Mouse (Mus musculus): ENCODE results near the gene Dot1l. TPM values are rescaled to one million over a fixed set of nuclear protein-coding genes. Genes with fewer than 3 reads are reported as not detected.
A peak's percentile ranks its signal among the peaks of the same experiment; 100 is the strongest.
"Not testable (repeated sequence)": the region's sequence is repeated elsewhere in the genome, so short reads cannot be mapped to it uniquely, and the experiment has no call there.

Gene Dot1l
- polyA plus RNA-seq, 1 experiment from 2014 or later = 17.3 TPM

DNA sequence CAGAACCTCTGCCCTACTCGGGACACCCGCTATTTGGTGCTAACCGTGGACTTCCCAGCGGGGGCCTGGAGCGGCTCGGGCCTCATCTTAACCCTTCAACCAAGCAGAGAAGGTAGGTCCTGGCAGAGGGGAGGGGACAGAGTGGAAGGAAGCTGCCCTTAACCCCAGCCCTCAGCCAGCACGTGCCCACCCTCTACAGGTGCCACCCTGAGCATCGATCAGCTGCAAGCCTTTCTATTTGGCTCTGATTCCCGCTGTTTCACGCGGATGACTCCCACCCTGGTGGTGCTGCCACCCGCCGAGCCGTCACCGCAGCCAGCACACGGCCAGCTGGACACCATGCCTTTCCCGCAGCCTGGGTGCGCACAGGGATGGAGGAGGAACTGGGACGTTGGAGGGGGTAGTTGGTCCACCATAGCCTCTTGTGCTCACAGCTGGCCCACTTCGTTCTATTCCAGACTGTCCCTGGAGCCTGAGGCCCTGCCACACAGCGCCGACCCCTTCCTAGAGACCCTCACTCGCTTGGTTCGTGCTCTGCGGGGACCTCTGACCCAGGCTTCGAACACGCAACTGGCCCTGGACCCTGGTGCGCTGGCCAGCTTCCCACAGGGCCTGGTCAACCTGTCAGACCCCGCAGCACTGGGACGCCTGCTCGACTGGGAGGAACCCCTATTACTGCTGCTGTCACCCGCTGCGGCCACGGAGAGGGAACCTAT is 51.5 kb downstream of the Dot1l start:
- peaks cover 48% of the 10 kb centered on the region for H3K4me1 ChIP-seq (ENCODE audit: insufficient read depth, low read length)
- peak overlapping the region; percentile 49 for H3K4me3 ChIP-seq (ENCODE audit: low read length)
- peak overlapping the region; percentile 66 for H3K27ac ChIP-seq (ENCODE audit: low read length)
- H3K9ac ChIP-seq (replicated peaks; ENCODE audit: low read length) = peak overlapping the region; percentile 70
- H3K9me3 ChIP-seq (ENCODE audit: low read length) = no peaks in the 10 kb centered on the region
- WGBS = 42% methylated on average over 34 of the region's 34 CpGs
- H3K27me3 ChIP-seq (ENCODE audit: insufficient read depth, low read length) = peaks cover 6% of the 10 kb centered on the region
- peaks cover 36% of the 10 kb centered on the region for H3K36me3 ChIP-seq (ENCODE audit: insufficient read depth, low read length)
- ATAC-seq (ENCODE audit: low FRiP score, low TSS enrichment) = peak; percentile 1; the same call in 1 of the 2 replicates
- peak overlapping the region; percentile 95 for H3K4me2 ChIP-seq (replicated peaks; ENCODE audit: low read depth, low read length)

GRCm38 (mm10) chr10:80807057-80807627 is 52.1 kb downstream of the Dot1l start:
- H3K27me3 ChIP-seq (ENCODE audit: insufficient read depth, low read length) = peaks cover 6% of the 10 kb centered on the region
- under 1% methylated on average over 58 of the region's 58 CpGs for WGBS
- peak overlapping the region; percentile 70 for H3K9ac ChIP-seq (replicated peaks; ENCODE audit: low read length)
- peaks cover 48% of the 10 kb centered on the region for H3K4me1 ChIP-seq (ENCODE audit: insufficient read depth, low read length)
- peak overlapping the region; percentile 49 for H3K4me3 ChIP-seq (ENCODE audit: low read length)
- H3K4me2 ChIP-seq (replicated peaks; ENCODE audit: low read depth, low read length) = peak overlapping the region; percentile 95
- peak overlapping the region; percentile 66 for H3K27ac ChIP-seq (ENCODE audit: low read length)
- ATAC-seq (ENCODE audit: low FRiP score, low TSS enrichment) = peak; percentile 55
- H3K9me3 ChIP-seq (ENCODE audit: low read length) = no peaks in the 10 kb centered on the region
- H3K36me3 ChIP-seq (ENCODE audit: insufficient read depth, low read length) = peaks cover 31% of the 10 kb centered on the region

DNA sequence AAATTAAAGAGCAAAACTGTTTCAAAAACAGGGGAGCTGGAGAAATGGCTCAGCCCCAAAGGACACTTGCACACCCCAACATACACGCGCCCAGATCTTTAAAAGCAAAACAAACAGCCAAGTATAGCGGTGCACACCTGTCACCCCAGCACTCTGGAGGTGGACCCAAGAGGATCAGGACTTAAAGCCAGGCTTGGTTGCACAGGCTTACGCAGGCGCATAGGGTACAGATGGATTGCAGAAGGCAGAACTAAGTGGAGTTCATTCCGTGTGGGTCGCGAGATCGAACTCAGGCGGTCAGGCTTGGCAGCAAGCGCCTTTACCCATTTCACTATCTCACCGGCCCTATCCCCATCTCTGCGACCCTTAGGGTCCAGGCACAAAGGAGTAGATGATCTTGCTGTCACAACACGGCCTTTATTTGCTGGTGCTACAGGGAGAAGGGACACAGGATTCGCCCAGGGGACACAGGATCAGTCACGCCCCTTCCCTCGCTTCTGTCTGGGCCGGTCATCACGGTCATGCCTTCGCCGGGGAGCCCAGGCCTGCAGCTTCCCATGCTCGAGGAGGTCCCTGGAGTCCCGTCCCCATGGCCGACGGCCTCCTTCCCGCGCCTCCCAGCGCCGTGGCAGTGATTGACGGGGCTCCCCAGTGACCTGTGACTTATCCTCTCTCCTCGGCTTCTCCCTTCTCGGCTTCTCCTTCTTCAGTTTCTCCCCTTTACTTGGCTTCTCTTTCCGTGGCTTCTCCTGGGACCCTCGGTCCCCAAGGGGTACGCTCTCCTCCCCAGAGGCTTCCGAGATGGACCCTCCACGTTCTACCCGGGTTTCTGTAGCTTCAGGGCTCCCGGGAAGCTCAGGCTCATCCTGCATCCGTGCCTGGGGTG is 53.3 kb downstream of the Dot1l start:
- ATAC-seq (ENCODE audit: low FRiP score, low TSS enrichment) = peak; percentile 4; the same call in 1 of the 2 replicates
- Histone ChIP-seq H3K36me3 (ENCODE audit: insufficient read depth, low read length) (peaks cover 19% of the 10 kb centered on the region), H3K27me3 (ENCODE audit: insufficient read depth, low read length) (peaks cover 6% of the 10 kb centered on the region), H3K4me2 (replicated peaks; ENCODE audit: low read depth, low read length) (peak overlapping the region; percentile 95), H3K9ac (replicated peaks; ENCODE audit: low read length) (peak overlapping the region; percentile 70), H3K27ac (ENCODE audit: low read length) (peak overlapping the region; percentile 66), H3K9me3 (ENCODE audit: low read length) (no peaks in the 10 kb centered on the region), H3K4me3 (ENCODE audit: low read length) (peak overlapping the region; percentile 49), H3K4me1 (ENCODE audit: insufficient read depth, low read length) (peaks cover 52% of the 10 kb centered on the region)
- 17% methylated on average over 40 of the region's 40 CpGs for WGBS

GRCm38 (mm10) chr10:80808985-80809632 is 54.1 kb downstream of the Dot1l start:
- peak overlapping the region; percentile 49 for H3K4me3 ChIP-seq (ENCODE audit: low read length)

DNA sequence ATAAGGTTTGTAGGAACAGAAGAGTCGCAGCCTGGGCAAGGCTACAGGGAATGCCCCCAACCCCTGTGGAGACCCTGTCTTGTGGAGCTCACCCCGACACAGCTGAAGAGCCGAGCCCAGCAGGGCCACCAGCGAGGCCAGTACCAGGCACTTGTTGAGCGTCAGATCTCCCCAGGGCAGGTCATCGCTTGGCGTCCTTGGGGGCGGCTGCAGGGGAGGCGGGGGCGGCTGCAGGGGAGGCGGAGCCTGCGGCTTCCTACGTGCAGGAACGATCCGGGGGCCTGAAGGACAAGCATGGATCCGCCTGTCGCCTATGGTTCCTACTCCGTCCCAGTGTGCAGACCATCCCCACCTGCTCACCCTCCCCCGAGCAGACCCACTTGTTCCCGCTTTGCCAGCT is 55.1 kb downstream of the Dot1l start:
- peak overlapping the region; percentile 16; the same call in 1 of the 2 replicates for H3K4me3 ChIP-seq (ENCODE audit: low read length)
- ATAC-seq (ENCODE audit: low FRiP score, low TSS enrichment) = no peak
- WGBS = 5% methylated on average over 20 of the region's 20 CpGs

More at GRCm38 (mm10) chr10:80808985-80809632, 54.1 kb downstream of the Dot1l start:
- Histone ChIP-seq H3K4me1 (ENCODE audit: insufficient read depth, low read length) (peaks cover 52% of the 10 kb centered on the region), H3K9me3 (ENCODE audit: low read length) (no peaks in the 10 kb centered on the region), H3K27me3 (ENCODE audit: insufficient read depth, low read length) (peaks cover 6% of the 10 kb centered on the region), H3K27ac (ENCODE audit: low read length) (peak overlapping the region; percentile 50), H3K9ac (replicated peaks; ENCODE audit: low read length) (peak overlapping the region; percentile 70), H3K4me2 (replicated peaks; ENCODE audit: low read depth, low read length) (peak overlapping the region; percentile 95), H3K36me3 (ENCODE audit: insufficient read depth, low read length) (peaks cover 11% of the 10 kb centered on the region)
- no peak for ATAC-seq (ENCODE audit: low FRiP score, low TSS enrichment)
- WGBS = 5% methylated on average over 18 of the region's 18 CpGs

DNA sequence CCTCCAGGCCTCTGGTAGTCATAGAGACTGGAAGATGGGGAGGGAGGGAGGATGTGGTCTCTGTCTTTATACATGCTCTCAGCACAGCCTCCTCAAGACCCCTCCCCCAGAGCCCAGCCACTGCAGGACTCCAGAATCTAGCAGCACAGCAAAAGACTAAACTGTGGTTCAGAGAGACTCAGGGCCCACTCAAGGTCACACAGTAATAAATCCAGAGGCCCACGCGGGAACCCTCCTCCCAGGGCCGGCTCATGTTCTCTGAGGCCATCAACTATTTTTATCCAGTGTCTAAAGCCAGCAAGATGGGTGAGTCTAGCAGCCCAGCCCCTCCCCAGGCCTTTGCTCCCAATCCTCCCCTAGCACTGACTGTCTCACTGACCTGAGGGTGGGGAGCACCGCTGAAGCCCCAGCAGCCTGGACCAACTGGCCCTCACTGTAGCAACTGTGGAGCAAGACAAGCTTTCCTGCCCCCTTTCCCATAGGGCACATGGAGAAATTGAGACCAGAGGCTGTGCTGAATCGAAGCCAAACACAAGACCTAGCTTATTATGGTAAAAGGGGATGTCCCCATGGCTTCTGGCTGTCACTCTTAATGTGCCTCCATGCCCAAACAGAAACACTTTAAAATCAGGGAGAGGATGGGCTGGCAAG is 57.5 kb downstream of the Dot1l start:
- Histone ChIP-seq H3K9ac (replicated peaks; ENCODE audit: low read length) (peak overlapping the region; percentile 15; the same call in 1 of the 2 replicates), H3K4me1 (ENCODE audit: insufficient read depth, low read length) (peaks cover 32% of the 10 kb centered on the region), H3K4me2 (replicated peaks; ENCODE audit: low read depth, low read length) (no peak overlapping the region), H3K27ac (ENCODE audit: low read length) (no peak overlapping the region), H3K36me3 (ENCODE audit: insufficient read depth, low read length) (no peaks in the 10 kb centered on the region), H3K9me3 (ENCODE audit: low read length) (no peaks in the 10 kb centered on the region), H3K4me3 (ENCODE audit: low read length) (no peak overlapping the region), H3K27me3 (ENCODE audit: insufficient read depth, low read length) (peaks cover 6% of the 10 kb centered on the region)
- 33% methylated on average over 5 of the region's 5 CpGs for WGBS
- ATAC-seq (ENCODE audit: low FRiP score, low TSS enrichment) = no peak

More for the DNA sequence above, 55.1 kb downstream of the Dot1l start:
- peak overlapping the region; percentile 44 for H3K4me2 ChIP-seq (replicated peaks; ENCODE audit: low read depth, low read length)
- H3K4me1 ChIP-seq (ENCODE audit: insufficient read depth, low read length) = peaks cover 52% of the 10 kb centered on the region
- no peaks in the 10 kb centered on the region for H3K9me3 ChIP-seq (ENCODE audit: low read length)
- H3K9ac ChIP-seq (replicated peaks; ENCODE audit: low read length) = peak overlapping the region; percentile 49; the same call in 1 of the 2 replicates
- H3K36me3 ChIP-seq (ENCODE audit: insufficient read depth, low read length) = peaks cover 1% of the 10 kb centered on the region
- H3K27me3 ChIP-seq (ENCODE audit: insufficient read depth, low read length) = peaks cover 6% of the 10 kb centered on the region
- H3K27ac ChIP-seq (ENCODE audit: low read length) = no peak overlapping the region

GRCm38 (mm10) chr10:80813366-80813765 is 58.4 kb downstream of the Dot1l start, which contains the start of gene Jsrp1:
Gene Jsrp1, minus strand, starts transcription at chr10:80813498.
- Histone ChIP-seq H3K9ac (replicated peaks; ENCODE audit: low read length) (peak within 1 kb of the TSS; percentile 15; the same call in 1 of the 2 replicates), H3K27me3 (ENCODE audit: insufficient read depth, low read length) (peaks cover 2% of the 10 kb centered on the region), H3K4me1 (ENCODE audit: insufficient read depth, low read length) (peaks cover 24% of the 10 kb centered on the region), H3K9me3 (ENCODE audit: low read length) (no peaks in the 10 kb centered on the region), H3K4me2 (replicated peaks; ENCODE audit: low read depth, low read length) (no peak within 1 kb of the TSS), H3K4me3 (ENCODE audit: low read length) (no peak within 1 kb of the TSS), H3K36me3 (ENCODE audit: insufficient read depth, low read length) (no peaks in the 10 kb centered on the region), H3K27ac (ENCODE audit: low read length) (no peak within 1 kb of the TSS)
- WGBS = 79% methylated on average over 4 of the region's 4 CpGs
- ATAC-seq (ENCODE audit: low FRiP score, low TSS enrichment) = no peak

DNA sequence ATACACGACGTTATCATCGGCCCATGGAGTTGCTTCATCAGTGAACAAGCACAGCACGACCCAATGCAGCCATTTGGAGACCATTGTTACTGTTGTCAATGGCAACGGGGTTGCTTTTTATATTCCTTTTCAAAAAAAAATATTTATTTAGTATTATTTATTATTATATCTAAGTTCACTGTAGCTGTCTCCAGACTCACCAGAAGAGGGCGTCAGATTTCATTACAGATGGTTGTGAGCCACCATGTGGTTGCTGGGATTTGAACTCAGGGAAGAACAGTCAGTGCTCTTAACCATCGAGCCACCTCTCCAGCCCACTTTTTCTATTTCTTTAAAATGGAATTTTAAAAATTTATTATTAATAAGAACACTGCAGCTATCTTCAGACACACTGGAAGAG is 59.8 kb downstream of the Dot1l start:
- WGBS = 59% methylated on average over 7 of the region's 7 CpGs
- H3K9ac ChIP-seq (replicated peaks; ENCODE audit: low read length) = no peak overlapping the region
- no peak overlapping the region for H3K4me3 ChIP-seq (ENCODE audit: low read length)
- H3K27me3 ChIP-seq (ENCODE audit: insufficient read depth, low read length) = peaks cover 2% of the 10 kb centered on the region; the same call in 1 of the 2 replicates
- no peak overlapping the region for H3K27ac ChIP-seq (ENCODE audit: low read length)
- peaks cover 11% of the 10 kb centered on the region for H3K4me1 ChIP-seq (ENCODE audit: insufficient read depth, low read length)
- no peaks in the 10 kb centered on the region for H3K36me3 ChIP-seq (ENCODE audit: insufficient read depth, low read length)
- no peak overlapping the region for H3K4me2 ChIP-seq (replicated peaks; ENCODE audit: low read depth, low read length)
- no peak for ATAC-seq (ENCODE audit: low FRiP score, low TSS enrichment)
- H3K9me3 ChIP-seq (ENCODE audit: low read length) = no peaks in the 10 kb centered on the region

- not testable (repeated sequence) for H3K4me3 ChIP-seq (ENCODE audit: low read length); H3K27me3 ChIP-seq (ENCODE audit: insufficient read depth, low read length); H3K27ac ChIP-seq (ENCODE audit: low read length); ATAC-seq (ENCODE audit: low FRiP score, low TSS enrichment); H3K4me2 ChIP-seq (replicated peaks; ENCODE audit: low read depth, low read length); H3K9me3 ChIP-seq (ENCODE audit: low read length); H3K4me1 ChIP-seq (ENCODE audit: insufficient read depth, low read length); H3K36me3 ChIP-seq (ENCODE audit: insufficient read depth, low read length); H3K9ac ChIP-seq (replicated peaks; ENCODE audit: low read length)
- 79% methylated on average over 3 of the region's 3 CpGs for WGBS
These were observed 61.3 kb downstream of the Dot1l start for GRCm38 (mm10) chr10:80816303-80816702.

Data from kidney, embryonic 16.5 days (tissue).